Mouse (Mus musculus): ENCODE measurements around the gene Slc7a6os.
"Not testable (repeated sequence)": the region's sequence is repeated elsewhere in the genome, so short reads cannot be mapped to it uniquely, and the experiment has no call there.

Slc7a6os gene

GRCm38 (mm10) chr8:106210821-106211345 is at the start of gene Slc7a6os, which contains the start of gene Prmt7:
Slc7a6os (minus strand) TSS chr8:106210935.
Prmt7 (plus strand) TSS chr8:106210936.
- peak; percentile 93 for DNase-seq

DNA sequence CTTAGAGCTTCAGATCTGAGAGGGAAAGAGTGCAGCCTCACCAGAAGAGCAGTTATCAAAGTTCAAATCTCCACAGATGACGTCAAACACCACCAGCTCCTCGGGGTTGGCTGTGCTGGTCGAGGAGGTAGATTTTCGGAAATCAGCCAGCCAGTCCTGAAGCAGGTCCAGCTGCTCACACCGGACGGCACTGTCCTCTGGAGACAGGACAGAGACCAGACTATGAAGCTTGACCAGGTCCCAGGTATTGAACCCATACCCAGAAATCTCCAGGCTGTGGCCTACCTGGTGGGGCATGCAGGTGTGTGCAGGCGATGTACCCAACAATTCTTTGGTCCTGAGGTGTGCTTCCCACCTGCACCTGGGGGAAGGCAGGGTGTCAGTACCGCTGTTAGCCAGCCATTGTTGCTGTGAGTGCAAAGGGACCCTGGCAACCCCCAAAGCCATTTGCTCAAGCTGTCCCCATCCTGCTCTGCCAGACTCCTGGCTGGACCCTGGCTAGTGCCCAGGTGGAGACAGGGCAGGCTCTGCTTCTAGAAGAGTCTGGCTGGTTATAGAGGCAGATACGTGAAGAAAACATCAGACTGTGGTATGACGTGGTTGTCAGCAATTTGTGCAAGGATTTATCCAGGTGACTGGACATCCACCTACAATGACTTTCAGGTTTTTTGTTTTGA is 49.0 kb upstream of the Slc7a6os start:
- DNase-seq = peak; percentile 50

- peak; percentile 30 for DNase-seq
Observed at GRCm38 (mm10) chr8:106258169-106258568, 47.4 kb upstream of the Slc7a6os start.

DNA sequence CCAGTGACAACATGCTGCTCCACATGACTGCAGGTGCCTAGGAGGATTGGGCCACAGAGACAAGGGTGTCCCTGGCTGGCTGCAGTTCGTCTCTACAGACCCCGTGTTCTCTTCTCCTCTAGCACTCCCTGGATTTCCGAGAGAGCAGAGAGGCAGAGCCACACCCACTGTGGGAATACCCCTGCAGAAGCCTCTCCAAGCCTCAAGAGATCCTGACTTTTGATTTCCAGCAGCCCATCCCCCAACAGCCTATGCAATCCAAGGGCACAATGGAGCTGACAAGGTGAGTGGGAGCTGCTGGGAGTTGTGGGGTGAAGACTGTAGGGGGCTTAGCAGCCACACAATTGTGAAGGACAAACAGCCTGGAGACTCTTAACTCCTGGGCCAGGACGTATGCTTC is 39.5 kb upstream of the Slc7a6os start:
- DNase-seq = no peak

DNA sequence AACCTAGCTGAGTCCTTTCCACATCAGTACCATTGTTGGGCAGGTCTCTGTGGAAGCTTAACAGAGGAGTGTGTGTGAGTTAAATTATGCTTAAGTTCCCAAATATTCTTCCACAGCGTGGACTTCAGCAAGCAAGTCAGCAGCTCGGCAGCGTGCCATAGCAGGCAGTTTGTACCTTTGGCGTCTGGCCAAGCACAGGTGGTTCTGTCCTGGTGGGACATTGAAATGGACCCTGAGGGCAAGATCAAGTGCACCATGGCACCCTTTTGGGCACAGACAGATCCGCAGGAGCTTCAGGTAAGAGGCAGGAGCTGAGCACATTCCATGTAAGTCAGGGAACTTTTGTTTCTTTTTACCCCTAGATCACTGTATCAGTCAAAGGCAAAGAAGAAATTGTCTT is 26.4 kb upstream of the Slc7a6os start:
- no peak for DNase-seq

DNA sequence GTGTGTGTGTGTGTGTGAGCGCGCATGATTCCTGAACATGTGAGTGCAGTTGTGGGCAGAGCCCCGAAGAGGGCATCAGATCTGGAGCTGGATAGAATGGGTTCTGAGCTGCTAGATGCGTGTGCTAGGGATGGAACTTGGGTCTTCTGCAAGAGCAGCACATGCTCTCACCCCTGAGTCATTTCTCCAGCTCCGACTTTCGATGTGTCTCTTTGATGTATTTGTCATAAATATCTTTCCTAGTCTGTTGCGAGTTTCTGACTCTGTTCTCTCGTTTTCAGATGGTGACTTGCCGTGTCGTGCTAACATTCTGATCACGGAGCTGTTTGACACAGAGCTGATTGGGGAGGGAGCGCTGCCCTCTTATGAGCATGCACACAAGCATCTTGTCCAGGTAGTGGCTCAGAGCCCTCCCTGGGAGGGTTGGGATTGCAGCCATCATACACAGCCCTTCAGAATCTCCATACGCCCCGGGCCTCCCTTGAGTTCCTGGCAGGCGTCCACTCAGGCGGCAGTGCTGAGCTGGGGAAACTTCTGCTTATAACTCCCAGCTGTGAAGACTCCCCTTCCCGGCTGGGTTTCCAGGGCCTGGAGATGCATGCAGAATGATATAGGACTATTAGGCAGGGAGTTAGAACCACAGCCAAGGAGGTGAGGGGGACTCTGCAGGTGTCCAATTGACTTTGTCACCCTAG is 24.0 kb upstream of the Slc7a6os start:
- no peak for DNase-seq

- no peak for DNase-seq
Observed at GRCm38 (mm10) chr8:106232751-106233150, 22.0 kb upstream of the Slc7a6os start.

DNA sequence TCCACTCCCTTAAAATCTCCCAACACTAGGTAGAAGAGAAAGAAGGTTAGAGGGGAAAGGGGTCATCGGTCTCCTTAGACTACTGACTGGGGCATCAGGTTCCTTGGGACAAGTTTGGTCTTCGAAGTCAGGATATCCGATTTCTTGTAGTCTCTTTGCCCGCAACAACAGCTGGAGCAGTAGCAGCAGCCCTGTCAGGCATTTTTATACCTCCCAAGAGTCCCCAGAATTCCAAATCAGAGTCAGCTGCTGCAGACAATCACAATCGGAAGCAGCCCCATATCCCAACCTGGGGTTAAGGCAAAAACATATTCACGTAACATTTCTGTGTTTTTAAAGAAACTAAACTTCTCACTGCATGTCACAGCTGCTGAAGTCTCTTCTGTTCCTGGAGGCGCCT is 20.8 kb upstream of the Slc7a6os start:
- DNase-seq = no peak

GRCm38 (mm10) chr8:106226589-106226988 is 15.9 kb upstream of the Slc7a6os start:
- DNase-seq = peak; percentile 53

GRCm38 (mm10) chr8:106219620-106220019 is 8.9 kb upstream of the Slc7a6os start:
- DNase-seq = no peak

DNA sequence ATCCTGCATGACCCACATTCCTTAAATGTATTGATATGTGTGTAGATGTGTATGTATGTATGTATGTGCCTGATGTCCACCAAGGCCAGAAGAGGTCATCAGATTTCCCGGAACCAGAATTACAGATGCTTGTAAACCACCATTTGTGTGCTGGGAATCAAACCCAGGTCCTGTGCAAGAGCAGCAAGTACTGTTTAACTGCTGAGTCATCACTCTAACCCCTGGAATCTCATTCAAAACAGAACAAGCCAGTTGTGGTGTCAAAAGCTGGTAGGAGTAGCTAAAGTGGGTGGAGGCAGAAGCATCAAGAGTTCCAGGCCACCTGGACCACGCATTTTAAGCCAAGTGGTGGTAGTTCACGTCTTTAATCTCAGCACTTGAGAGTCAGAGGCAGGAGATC is 3.2 kb upstream of the Slc7a6os start:
- no peak for DNase-seq

DNA sequence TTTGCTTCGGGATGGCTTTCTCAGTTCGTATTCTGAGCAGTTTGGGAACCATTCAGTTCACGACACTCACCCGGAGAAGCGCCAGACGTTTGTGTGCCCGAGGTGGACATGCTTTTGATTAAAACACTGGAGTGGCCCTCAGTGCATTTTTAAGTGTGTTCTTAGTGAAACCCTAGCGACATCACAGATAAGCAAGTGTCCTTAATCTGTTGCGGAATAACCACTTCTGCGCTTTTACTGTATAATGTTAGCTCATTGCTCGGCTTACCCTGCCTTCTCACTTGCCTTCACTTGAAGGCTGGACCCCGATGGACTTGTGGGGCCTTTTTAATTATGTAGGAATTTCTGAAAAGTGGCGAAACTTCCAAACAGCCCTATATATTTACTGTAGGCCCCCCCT is 686 bp upstream of the Slc7a6os start:
- no peak for DNase-seq

DNA sequence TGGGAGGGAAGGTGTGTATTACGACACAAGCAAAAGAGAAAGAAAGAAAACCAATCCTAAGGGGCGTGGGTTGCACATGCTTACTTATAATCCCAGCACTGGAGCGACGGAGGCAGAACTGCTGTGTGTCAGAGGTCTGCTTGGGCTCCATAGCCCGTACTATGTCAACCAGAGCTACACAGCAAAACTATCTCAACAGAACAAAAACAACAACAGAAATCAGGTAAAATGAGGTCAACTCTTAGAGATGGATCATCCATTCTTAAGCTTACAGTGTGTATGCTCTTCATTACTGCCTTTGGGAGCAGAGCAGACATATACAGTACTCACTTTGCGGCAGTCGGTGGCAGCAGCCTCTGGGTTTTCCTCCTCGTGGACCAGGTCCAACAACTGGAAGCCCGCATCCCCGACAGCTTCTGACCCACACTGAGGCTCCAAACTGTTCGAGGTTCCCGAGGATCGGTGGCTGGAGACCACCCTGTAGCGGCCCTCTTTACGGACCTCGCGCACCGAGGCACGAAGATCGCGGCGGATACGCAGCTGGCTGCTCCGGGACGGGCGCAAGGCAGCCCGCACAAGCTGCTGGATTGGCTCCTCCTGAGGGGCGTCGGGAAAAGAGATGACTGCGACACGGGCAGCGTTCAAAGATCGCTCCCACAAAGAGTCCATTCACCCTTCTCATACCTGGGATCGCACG is 552 bp downstream of the Slc7a6os start:
- no peak for DNase-seq

DNA sequence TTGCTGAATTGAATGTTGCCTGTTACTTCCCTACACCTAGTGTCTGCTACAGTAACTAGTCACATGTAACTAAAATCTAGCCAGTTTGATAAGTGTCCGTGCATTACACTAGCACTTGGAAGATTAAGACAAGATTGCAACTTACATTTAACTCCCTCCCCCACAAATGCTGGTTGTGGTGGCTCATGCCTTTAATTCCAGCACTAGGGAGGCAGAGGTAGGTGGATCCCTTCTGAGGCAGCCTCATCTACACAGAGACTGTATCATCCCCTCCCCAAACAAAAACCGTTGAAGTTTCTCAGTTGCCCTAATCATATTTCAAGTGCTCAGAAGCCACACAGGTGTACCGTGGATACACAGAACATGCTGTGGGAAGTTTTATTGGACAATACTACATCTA is 11.1 kb downstream of the Slc7a6os start:
- DNase-seq = not testable (repeated sequence)

DNA sequence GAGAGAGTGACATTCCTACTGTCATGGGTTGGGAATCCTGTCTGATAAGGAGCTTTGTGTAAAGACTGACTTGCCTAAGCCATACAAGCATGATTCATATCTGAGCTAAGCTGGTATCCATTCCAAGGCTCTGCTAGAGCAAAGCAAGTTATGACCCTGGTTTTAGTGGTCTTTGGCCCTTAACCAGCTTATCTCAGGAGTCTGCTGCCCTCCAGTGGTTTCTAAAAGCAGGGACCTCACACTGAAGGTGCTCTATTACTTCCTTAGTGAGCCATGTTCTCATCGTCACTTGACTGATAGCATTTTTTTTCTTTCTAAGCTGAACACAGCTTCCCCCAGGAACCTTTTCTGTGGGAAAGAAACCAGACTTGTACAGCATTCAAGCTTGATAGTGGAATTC is 12.0 kb downstream of the Slc7a6os start:
- no peak for DNase-seq

GRCm38 (mm10) chr8:106194062-106194461 is 16.7 kb downstream of the Slc7a6os start:
- DNase-seq = no peak

GRCm38 (mm10) chr8:106193162-106193561 is 17.6 kb downstream of the Slc7a6os start:
- no peak for DNase-seq

- no peak for DNase-seq
Observed at GRCm38 (mm10) chr8:106191639-106192038, 19.1 kb downstream of the Slc7a6os start.

- no peak for DNase-seq
Observed at GRCm38 (mm10) chr8:106189162-106189561, 21.6 kb downstream of the Slc7a6os start.

DNA sequence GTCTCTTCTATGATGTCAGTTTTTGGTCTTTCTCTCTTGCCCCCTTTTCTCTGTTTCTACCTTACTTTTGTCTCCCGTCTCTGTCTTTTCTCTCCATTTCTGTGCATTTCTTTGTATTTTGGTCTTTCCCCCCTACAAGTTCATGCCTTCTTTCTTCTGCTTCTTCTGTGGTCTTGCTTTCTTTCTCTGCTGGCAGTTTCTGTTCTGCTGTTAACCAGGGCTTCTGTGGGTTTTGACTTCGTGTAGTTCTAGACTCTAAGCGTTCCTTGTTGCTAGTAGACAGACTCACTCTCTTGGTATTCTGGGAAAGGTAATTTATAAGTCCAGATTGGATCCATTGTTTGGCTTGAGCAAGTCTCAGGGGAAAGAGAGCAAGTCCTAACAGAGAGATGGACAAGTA is 24.3 kb downstream of the Slc7a6os start:
- DNase-seq = no peak

GRCm38 (mm10) chr8:106185628-106186270 is 25.0 kb downstream of the Slc7a6os start:
- DNase-seq = no peak

- DNase-seq = no peak
Observed at GRCm38 (mm10) chr8:106178428-106178827, 32.3 kb downstream of the Slc7a6os start.

DNA sequence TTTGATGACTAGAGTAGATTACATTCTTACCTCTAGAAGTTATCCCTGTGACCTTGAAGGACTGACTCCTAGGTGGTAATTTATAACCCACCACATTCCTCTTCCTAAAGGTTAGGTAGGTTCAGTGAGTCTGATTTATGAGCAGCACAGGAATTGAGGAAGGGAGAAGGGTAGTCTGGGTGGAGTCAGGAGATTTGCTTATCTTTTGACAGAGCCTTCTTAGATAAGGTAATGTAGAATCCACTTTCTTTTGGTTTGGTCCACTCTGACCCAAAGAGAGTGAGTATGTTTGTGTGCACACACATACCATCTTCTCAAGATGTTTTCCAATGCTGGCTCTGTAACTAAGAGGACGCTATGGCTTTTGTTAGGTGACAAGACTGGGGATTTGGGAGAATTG is 33.1 kb downstream of the Slc7a6os start:
- DNase-seq = no peak

Data from cerebellum, adult 8-10 months (tissue).